ENCODE assay signal across 10 mouse cellular contexts in genomic region chrX:103274325-103274724, GRCm38 (mm10). TPM values are rescaled to one million over a fixed set of nuclear protein-coding genes. Genes with fewer than 3 reads are reported as not detected.
DNase-seq lines count a peak whose midpoint lies in the region; ATAC-seq and TF ChIP-seq lines count a peak whose summit lies in the region.
"Had no signal": no experiment of that assay in that cellular context is flagged by ENCODE, and none has a peak within 500 bp of the region (broad histone marks: within the 10 kb centered on the region; RNA-seq: fewer than 3 reads in every experiment).

No protein-coding gene starts in this region.

- H3K4me3 ChIP-seq in limb, embryonic 11.5 days (ENCODE audit: low read depth, low read length), result no peak overlapping the region
- no peak overlapping the region for H3K4me3 ChIP-seq in limb, embryonic 10.5 days
- H3K4me3 ChIP-seq in CH12.LX (replicated peaks in 1 of 3; ENCODE audit: low read depth in 2 of 3, low read length in 2 of 3, poor library complexity in 1 of 3), result no peak overlapping the region
- no peak overlapping the region for H3K4me3 ChIP-seq in hindbrain, embryonic 12.5 days
- H3K4me3 ChIP-seq: embryonic facial prominence, embryonic 12.5 days had no signal

- H3K36me3 ChIP-seq in limb, embryonic 11.5 days (ENCODE audit: control insufficient read depth, insufficient read depth, low read length), result no peaks in the 10 kb centered on the region
- H3K36me3 ChIP-seq in limb, embryonic 10.5 days, result no peaks in the 10 kb centered on the region
- no peaks in the 10 kb centered on the region for H3K36me3 ChIP-seq in CH12.LX (replicated peaks in 1 of 2; ENCODE audit: control insufficient read depth in 1 of 2, insufficient read depth in 1 of 2, low read length in 1 of 2)
- no peaks in the 10 kb centered on the region for H3K36me3 ChIP-seq in hindbrain, embryonic 12.5 days
- H3K36me3 ChIP-seq: embryonic facial prominence, embryonic 12.5 days had no signal

- H3K4me2 ChIP-seq in limb, embryonic 11.5 days (ENCODE audit: low read depth, severe bottlenecking), result no peak overlapping the region
- no peak overlapping the region for H3K4me2 ChIP-seq in CH12.LX (ENCODE audit: insufficient read depth, low read depth, poor library complexity, severe bottlenecking)
- no peak overlapping the region for H3K4me2 ChIP-seq in hindbrain, embryonic 12.5 days (replicated peaks)
- H3K4me2 ChIP-seq: embryonic facial prominence, embryonic 12.5 days had no signal

- WGBS in limb, embryonic 11.5 days, result 83% methylated on average over 4 of the region's 5 CpGs
- 89% methylated on average over 4 of the region's 5 CpGs for WGBS in limb, embryonic 10.5 days
- 89% methylated on average over 4 of the region's 5 CpGs for WGBS in hindbrain, embryonic 12.5 days

- dilution Hi-C loops in CH12.LX (cut with MboI; ENCODE audit: extremely low pct_ligation_motif_present, extremely low pct_unique_long_range_greater_than_20kb, low sequenced_read_pairs), result no loop called here

- no peaks in the 10 kb centered on the region for H3K79me2 ChIP-seq in CH12.LX (replicated peaks; ENCODE audit: control insufficient read depth, extremely low read depth, insufficient read depth, poor library complexity, severe bottlenecking)

- no peaks in the 10 kb centered on the region for H3K9me3 ChIP-seq in limb, embryonic 11.5 days (ENCODE audit: control insufficient read depth, low read length)
- no peaks in the 10 kb centered on the region for H3K9me3 ChIP-seq in limb, embryonic 10.5 days (replicated peaks)
- no peaks in the 10 kb centered on the region for H3K9me3 ChIP-seq in CH12.LX (replicated peaks; ENCODE audit: low read length)
- no peaks in the 10 kb centered on the region for H3K9me3 ChIP-seq in hindbrain, embryonic 12.5 days (replicated peaks)
- H3K9me3 ChIP-seq: embryonic facial prominence, embryonic 12.5 days had no signal

- TF ChIP-seq EP300 in CH12.LX (IDR thresholded peaks at IDR 0.05; ENCODE audit: low read length), result no peak

- no peak overlapping the region for H3K27ac ChIP-seq in limb, embryonic 11.5 days (replicated peaks; ENCODE audit: low read depth, low read length)
- no peak overlapping the region for H3K27ac ChIP-seq in limb, embryonic 10.5 days
- no peak overlapping the region for H3K27ac ChIP-seq in CH12.LX (ENCODE audit: insufficient read depth, low read depth)
- no peak overlapping the region for H3K27ac ChIP-seq in hindbrain, embryonic 12.5 days
- H3K27ac ChIP-seq: embryonic facial prominence, embryonic 12.5 days had no signal

- no peaks in the 10 kb centered on the region for H3K4me1 ChIP-seq in limb, embryonic 11.5 days (ENCODE audit: control insufficient read depth, insufficient read depth, low read length)
- no peaks in the 10 kb centered on the region for H3K4me1 ChIP-seq in limb, embryonic 10.5 days
- H3K4me1 ChIP-seq in CH12.LX (ENCODE audit: control insufficient read depth in 1 of 2, insufficient read depth in 2 of 2), result no peaks in the 10 kb centered on the region
- no peaks in the 10 kb centered on the region for H3K4me1 ChIP-seq in hindbrain, embryonic 12.5 days
- H3K4me1 ChIP-seq: embryonic facial prominence, embryonic 12.5 days had no signal

- TF ChIP-seq POLR2A in CH12.LX (IDR thresholded peaks at IDR 0.05; ENCODE audit: low read depth, low read length), result no peak

- in situ Hi-C loops in CH12.LX (cut with MboI; ENCODE audit: low pct_ligation_motif_present, low pct_unique_long_range_greater_than_20kb, low sequenced_read_pairs), result loop anchor here (25.0 kb wide), 1 partner anchor 163 kb away; no protein-coding TSS in a partner anchor

- no peak for ATAC-seq in limb, embryonic 11.5 days (ENCODE audit: insufficient number of reproducible peaks, low FRiP score, low TSS enrichment, low read depth)
- no peak for ATAC-seq in megakaryocyte progenitor cell, adult 5-6 weeks (replicated peaks; ENCODE audit: poor library complexity)
- no peak for ATAC-seq in hindbrain, embryonic 12.5 days (ENCODE audit: low FRiP score)

- H3K9ac ChIP-seq in limb, embryonic 11.5 days (ENCODE audit: low read length), result no peak overlapping the region
- H3K9ac ChIP-seq in CH12.LX (ENCODE audit: insufficient read depth, low read depth), result no peak overlapping the region
- H3K9ac ChIP-seq in hindbrain, embryonic 12.5 days, result no peak overlapping the region
- H3K9ac ChIP-seq: embryonic facial prominence, embryonic 12.5 days had no signal

- DNase-seq in embryo, embryonic 10 days (ENCODE audit: low spot score), result peak; percentile 9
- DNase-seq in embryo, embryonic 9.5 days (ENCODE audit: extremely low spot score), result no peak
- peak; percentile 24 for DNase-seq in limb, embryonic 11.5 days (ENCODE audit: low spot score)
- DNase-seq in limb, embryonic 10.5 days (ENCODE audit: low spot score), result no peak
- DNase-seq in CH12.LX (ENCODE audit: extremely low read depth), result no peak
- DNase-seq in kidney, postnatal 10 days, result peak; percentile 45

- TF ChIP-seq RAD21 in CH12.LX (IDR thresholded peaks at IDR 0.05; ENCODE audit: low read depth, low read length), result no peak; the same call in none of the 2 replicates

- H3K27me3 ChIP-seq in limb, embryonic 11.5 days (ENCODE audit: control insufficient read depth, insufficient read depth, low read length), result no peaks in the 10 kb centered on the region
- peaks cover 39% of the 10 kb centered on the region for H3K27me3 ChIP-seq in limb, embryonic 10.5 days (ENCODE audit: low read depth, poor library complexity, severe bottlenecking)
- H3K27me3 ChIP-seq in CH12.LX (replicated peaks), result no peaks in the 10 kb centered on the region
- H3K27me3 ChIP-seq in hindbrain, embryonic 12.5 days, result peaks cover 5% of the 10 kb centered on the region; the same call in 1 of the 2 replicates
- H3K27me3 ChIP-seq: embryonic facial prominence, embryonic 12.5 days had no signal

- peak in 1 of 2 experiments; percentile 28; a peak in 2 of 4 replicates for TF ChIP-seq CTCF in CH12.LX (conservative IDR thresholded peaks at IDR 0.05 in 1 of 2, IDR thresholded peaks at IDR 0.05 in 1 of 2; ENCODE audit: low read depth in 2 of 2, low read length in 2 of 2)

TF ChIP-seq in CH12.LX, 34 proteins besides CTCF, POLR2A, EP300 and RAD21:
- no peak for TF ChIP-seq ZC3H11A (IDR thresholded peaks at IDR 0.05; ENCODE audit: low read depth, low read length)
- TF ChIP-seq RCOR1 (conservative IDR thresholded peaks at IDR 0.05; ENCODE audit: low read depth, low read length), result no peak
- peak; percentile 12; the same call in 1 of the 2 replicates for TF ChIP-seq SMC3 (IDR thresholded peaks at IDR 0.05; ENCODE audit: low read depth, low read length)
- no peak for TF ChIP-seq NRF1 (IDR thresholded peaks at IDR 0.05; ENCODE audit: low read depth, low read length)
- TF ChIP-seq MAX (IDR thresholded peaks at IDR 0.05; ENCODE audit: low read length), result no peak
- TF ChIP-seq KAT2A (IDR thresholded peaks at IDR 0.05; ENCODE audit: insufficient replicate concordance, low read length), result no peak

RNA-seq across cellular contexts. Expression of gene Cdx4, which starts 46.9 kb away (rescaled TPM):
- 0.10 TPM in 1 of 2 replicates, not detected in the other for polyA plus RNA-seq in limb, embryonic 11.5 days (2014; fragmentation: Nextera tagmentation; extraction: Ambion mirVana)
- not detected in 2 replicates for polyA plus RNA-seq in limb, embryonic 10.5 days (2016; fragmentation: Nextera tagmentation; extraction: Ambion mirVana)
- total RNA-seq in CH12.LX (2012; rRNA removed), result not detected in 2 replicates
- total RNA-seq in CH12.LX (2014; rRNA removed), result not detected in 2 replicates
- polyA plus RNA-seq in CH12.LX (2012; ENCODE audit: insufficient read length, low read depth), result not detected in 2 replicates
- not detected in 2 replicates for total RNA-seq in megakaryocyte progenitor cell, adult 5-6 weeks (2015)
- not detected in 2 replicates for total RNA-seq in megakaryocyte progenitor cell, adult 5-6 weeks (2017)
- polyA plus RNA-seq in hindbrain, embryonic 12.5 days (2016; fragmentation: Nextera tagmentation; extraction: Ambion mirVana), result not detected in 2 replicates
- total RNA-seq: megakaryocyte, adult 5-6 weeks had no signal
- polyA plus RNA-seq: embryonic facial prominence, embryonic 12.5 days had no signal

Comparison
In these comparisons a context has a peak if more than half of its experiments do, and no peak if none do; other contexts are left out.
1. DNase-seq: peak in embryo, embryonic 10 days (single experiment), limb, embryonic 11.5 days (single experiment) and kidney, postnatal 10 days (single experiment); none in embryo, embryonic 9.5 days (single experiment), limb, embryonic 10.5 days (single experiment) and CH12.LX (single experiment).